Mouse (Mus musculus) heart, adult 2 months (tissue): ENCODE data around the gene D10Jhu81e. TPM values are rescaled to one million over a fixed set of nuclear protein-coding genes. Genes with fewer than 3 reads are reported as not detected.

Experiments
- DNase-seq, 2 experiments: peaks; one replicate each; pipeline ENCODE4 v3.0.0; 2021
- H3K27ac ChIP-seq: fragments of 200-600 bp; 2 replicates; pipeline ENCODE4 v1.8.1; 2022
- H3K27me3 ChIP-seq: fragments of 200-500 bp; 2 replicates; pipeline ENCODE4 v1.6.1; 2012; ENCODE audit warnings: mild to moderate bottlenecking, low read length, inconsistent platforms, mixed read lengths; ENCODE audit not compliant: control insufficient read depth, insufficient read depth
- H3K36me3 ChIP-seq: fragments of 200-500 bp; 2 replicates; pipeline ENCODE4 v1.6.1; 2012; ENCODE audit warnings: low read length, inconsistent platforms; ENCODE audit not compliant: control insufficient read depth, insufficient read depth
- H3K4me1 ChIP-seq: fragments of 200-500 bp; 2 replicates; pipeline ENCODE4 v1.6.1; 2011; ENCODE audit warnings: low read length; ENCODE audit not compliant: control insufficient read depth, insufficient read depth
- H3K4me3 ChIP-seq: fragments of 200-600 bp; 2 replicates; pipeline ENCODE4 v1.8.1; 2022
- H3K79me2 ChIP-seq: fragments of 200-500 bp; replicated peaks from 2 replicates; pipeline ENCODE4 v1.6.1; 2012; ENCODE audit warnings: mild to moderate bottlenecking, inconsistent platforms, low read length, moderate library complexity, mixed read lengths; ENCODE audit not compliant: control insufficient read depth, insufficient read depth
- H3K9ac ChIP-seq: fragments of 200-500 bp; 2 replicates; pipeline ENCODE4 v1.6.1; 2012; ENCODE audit warnings: low read depth, mild to moderate bottlenecking, control low read depth, inconsistent platforms, low read length, mixed read lengths
- CTCF ChIP-seq: fragments of 200-600 bp; IDR thresholded peaks from 2 replicates; pipeline ENCODE4 v1.8.1; 2022; ENCODE audit warnings: antibody characterized with exemption, mild to moderate bottlenecking, moderate library complexity
- EP300 ChIP-seq: fragments of 200-500 bp; IDR thresholded peaks from 2 replicates; pipeline ENCODE4 v1.6.1; 2011; ENCODE audit warnings: low read depth, low read length, control low read depth; ENCODE audit not compliant: insufficient read depth
- POLR2A ChIP-seq: fragments of 200-500 bp; IDR thresholded peaks from 2 replicates; pipeline ENCODE4 v1.6.1; 2011; ENCODE audit warnings: mild to moderate bottlenecking, low read depth, low read length, control low read depth; ENCODE audit not compliant: insufficient read depth
- WGBS: fragments of 180-500 bp; shearing (Covaris S2); methylation state at CpG from one replicate; pipeline ENCODE4 v1.1.7; 2018; 5-methylcytosine and 5-hydroxymethylcytosine counted together
- intact Hi-C: fragments of 180-260 bp; cut with DNase I; formaldehyde crosslinking; loops from one replicate; pipeline ENCODE4 v1.15.1; 2025
- polyA plus RNA-seq: library from polyadenylated mRNA; depleted of rRNA; stranded (reverse); fragments of >200 nt; gene quantifications from 2 replicates; pipeline ENCODE4 v1.2.3, GENCODE M21; 2012
- total RNA-seq, 2 experiments: library from RNA; stranded (reverse); gene quantifications; 2 replicates each; pipeline ENCODE4 v1.2.3; 2021

D10Jhu81e gene
- total and polyA plus RNA-seq, 3 experiments = 410 to 639 (median 552) TPM

DNA sequence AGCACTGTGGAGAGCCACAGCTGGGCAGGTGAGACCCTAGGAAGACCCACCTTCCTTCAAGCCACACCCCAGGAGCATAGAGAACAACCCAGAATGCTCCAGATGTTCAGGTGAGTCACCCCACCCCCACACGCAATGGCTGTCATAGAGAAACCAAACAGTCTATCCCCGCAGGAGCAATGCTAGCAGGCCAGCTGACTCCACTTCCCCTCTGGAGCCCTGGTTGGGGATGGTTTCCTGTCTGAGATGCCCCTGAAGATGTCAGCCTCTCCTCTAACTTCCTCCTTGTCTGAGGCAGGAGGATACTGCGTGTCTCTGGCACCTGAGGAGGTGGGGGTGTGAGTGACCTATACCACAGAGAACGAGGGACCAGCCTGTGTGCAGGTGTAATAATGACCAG lies 35.2 kb downstream of the D10Jhu81e start:
- 44% methylated on average over 4 of the region's 4 CpGs for WGBS
- Histone ChIP-seq H3K36me3 (no peaks in the 10 kb centered on the region), H3K79me2 (no peaks in the 10 kb centered on the region), H3K27ac (peak overlapping the region; percentile 34), H3K4me3 (no peak overlapping the region), H3K4me1 (peaks cover 31% of the 10 kb centered on the region), H3K9ac (no peak overlapping the region), H3K27me3 (no peaks in the 10 kb centered on the region; the same call in 1 of the 2 replicates)
- intact Hi-C loops = no loop called here
- no peak for TF ChIP-seq POLR2A
- DNase-seq = no peak

DNA sequence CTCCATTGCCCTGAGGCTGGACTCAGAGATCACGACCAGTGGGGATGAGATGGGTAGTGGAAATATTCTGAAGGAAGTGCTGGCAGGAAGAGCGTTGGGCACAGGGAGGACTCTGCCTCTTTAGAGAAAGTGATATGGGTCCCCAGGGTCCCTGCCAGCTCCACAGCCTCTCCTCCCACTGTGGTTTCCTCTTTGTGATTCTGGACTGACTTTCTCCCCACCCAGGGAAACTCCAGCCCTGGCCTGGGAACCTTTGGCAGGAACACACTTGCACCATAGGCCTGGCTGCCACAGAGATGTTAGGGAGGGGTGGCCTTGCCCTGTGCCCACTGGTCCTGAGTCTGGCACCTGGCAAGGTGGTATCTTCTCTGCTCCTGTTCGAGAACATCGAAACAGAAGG lies 39.6 kb downstream of the D10Jhu81e start:
- WGBS = 60% methylated on average over 4 of the region's 4 CpGs
- Histone ChIP-seq H3K27me3 (no peaks in the 10 kb centered on the region; the same call in 1 of the 2 replicates), H3K27ac (peak overlapping the region; percentile 51), H3K4me3 (no peak overlapping the region), H3K36me3 (no peaks in the 10 kb centered on the region), H3K79me2 (no peaks in the 10 kb centered on the region), H3K4me1 (peaks cover 28% of the 10 kb centered on the region), H3K9ac (no peak overlapping the region)
- TF ChIP-seq EP300 (no peak), POLR2A (no peak), CTCF (no peak)
- peak; percentile 42 to 44 for DNase-seq
- intact Hi-C loops = no loop called here

DNA sequence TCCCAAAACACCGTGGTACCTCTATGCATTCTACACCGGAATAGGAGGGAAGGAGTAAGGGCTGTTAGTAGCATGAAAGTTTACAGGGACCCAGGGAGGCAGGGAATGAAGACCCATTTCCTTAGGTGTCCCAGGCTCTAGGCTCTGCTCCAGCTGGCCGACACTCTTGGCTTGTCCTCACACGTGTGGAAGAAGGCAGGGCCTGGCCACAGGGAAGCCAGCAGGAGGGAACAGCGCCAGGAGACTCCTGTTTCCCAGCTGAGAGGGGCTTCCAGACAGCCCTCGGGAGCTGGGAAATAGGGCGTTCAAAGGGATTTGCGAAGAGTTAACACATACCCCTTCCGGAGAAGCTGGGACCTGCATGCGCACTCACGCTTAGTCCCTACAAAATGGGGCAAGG lies 40.2 kb downstream of the D10Jhu81e start:
- peak; percentile 61 to 64 for DNase-seq
- Histone ChIP-seq H3K36me3 (no peaks in the 10 kb centered on the region), H3K27me3 (no peaks in the 10 kb centered on the region; the same call in 1 of the 2 replicates), H3K4me3 (no peak overlapping the region), H3K4me1 (peaks cover 23% of the 10 kb centered on the region), H3K27ac (peak overlapping the region; percentile 51), H3K79me2 (no peaks in the 10 kb centered on the region), H3K9ac (no peak overlapping the region)
- WGBS = 30% methylated on average over 11 of the region's 11 CpGs
- TF ChIP-seq CTCF = no peak
- intact Hi-C loops = no loop called here

DNA sequence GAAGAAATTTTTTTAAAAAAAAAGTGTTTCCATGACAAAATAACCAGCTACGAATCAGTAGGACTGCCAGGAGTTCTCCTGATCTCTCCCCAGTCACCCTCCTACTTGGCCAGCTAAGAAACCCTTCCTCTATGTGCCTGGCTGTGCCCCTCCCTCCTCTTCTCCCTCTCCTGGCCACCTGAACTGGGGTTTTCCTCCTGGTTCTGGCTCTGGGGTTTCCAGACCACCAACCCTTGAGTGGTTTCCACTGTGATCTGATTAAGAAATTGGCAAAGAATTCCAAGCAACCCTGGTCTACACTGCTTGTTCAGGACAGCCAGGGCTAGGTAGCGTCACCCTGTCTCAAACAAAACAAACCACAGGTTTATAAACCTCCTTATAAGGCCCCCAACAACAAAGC lies 40.9 kb downstream of the D10Jhu81e start:
- Histone ChIP-seq H3K4me3 (no peak overlapping the region), H3K9ac (no peak overlapping the region), H3K36me3 (no peaks in the 10 kb centered on the region), H3K79me2 (no peaks in the 10 kb centered on the region), H3K27me3 (no peaks in the 10 kb centered on the region; the same call in 1 of the 2 replicates), H3K4me1 (peaks cover 18% of the 10 kb centered on the region), H3K27ac (no peak overlapping the region; the same call in 1 of the 2 replicates)
- intact Hi-C loops = no loop called here
- DNase-seq = no peak
- TF ChIP-seq EP300 (no peak), POLR2A (no peak), CTCF (no peak)
- 83% methylated on average over 2 of the region's 2 CpGs for WGBS

DNA sequence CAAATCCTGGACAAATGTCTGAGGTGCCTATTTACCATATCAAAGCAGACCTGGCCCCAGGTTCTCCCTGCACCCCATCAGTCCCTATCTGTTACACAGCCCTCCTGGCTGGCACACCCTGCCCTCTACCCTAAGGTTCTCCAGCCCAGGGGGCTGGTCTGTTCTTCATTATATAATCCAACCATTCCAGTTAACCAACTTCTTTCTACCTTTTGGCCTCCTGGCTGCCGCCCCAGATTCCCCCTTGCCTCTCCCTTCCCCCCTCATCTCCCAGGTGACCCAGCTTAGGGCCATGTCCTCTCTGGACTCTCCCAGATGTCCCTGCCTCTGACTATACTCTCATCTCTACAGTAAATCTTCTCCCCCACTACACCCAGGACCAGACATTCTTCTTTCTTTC lies 41.7 kb downstream of the D10Jhu81e start:
- 94% methylated on average over 1 of the region's 1 CpGs for WGBS
- no peak overlapping the region for H3K9ac ChIP-seq
- intact Hi-C loops = no loop called here
- H3K4me1 ChIP-seq = peaks cover 18% of the 10 kb centered on the region
- no peak for TF ChIP-seq CTCF
- no peak for TF ChIP-seq EP300
- no peak for DNase-seq
- H3K4me3 ChIP-seq = no peak overlapping the region
- peak overlapping the region; percentile 51 for H3K27ac ChIP-seq
- no peaks in the 10 kb centered on the region; the same call in 1 of the 2 replicates for H3K27me3 ChIP-seq
- no peaks in the 10 kb centered on the region for H3K79me2 ChIP-seq
- H3K36me3 ChIP-seq = no peaks in the 10 kb centered on the region

DNA sequence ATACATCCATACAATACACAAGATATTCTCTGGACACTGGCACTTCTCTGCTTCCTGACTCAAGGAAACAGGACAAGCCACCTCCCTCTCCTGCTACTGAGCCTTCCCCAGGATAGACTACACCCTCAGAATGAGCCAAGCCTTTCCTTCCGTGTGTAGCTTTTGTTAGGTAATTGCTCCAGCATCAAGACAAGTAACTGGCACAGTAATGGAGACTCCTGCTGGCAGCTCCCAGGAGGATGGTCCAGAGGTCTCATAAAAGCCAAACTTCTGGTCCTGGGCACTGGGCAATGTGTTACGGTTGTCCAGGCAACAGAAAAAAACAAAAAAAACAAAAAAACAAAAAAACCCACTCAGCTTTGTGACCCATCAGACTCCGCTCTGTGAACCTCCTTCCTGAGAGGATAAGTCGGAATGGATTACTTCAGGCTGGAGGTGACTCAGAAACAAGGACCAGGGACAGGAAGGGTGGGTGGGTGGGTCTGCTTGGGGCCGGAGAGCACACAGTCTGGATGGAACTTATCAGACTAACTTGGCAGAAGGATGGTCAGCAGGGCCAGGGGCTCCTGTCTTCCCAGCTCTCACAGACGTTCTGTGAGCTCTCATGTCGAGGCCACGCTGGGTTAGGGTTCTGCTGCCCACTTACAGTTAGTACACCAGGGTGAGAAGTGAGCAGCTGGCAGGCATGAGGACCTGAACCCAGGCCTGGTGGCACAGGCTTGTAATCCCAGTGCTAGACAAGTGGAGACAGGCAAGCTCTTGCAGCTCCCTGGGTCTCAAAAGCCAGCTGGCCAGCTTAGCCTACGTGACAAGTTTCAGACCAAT lies 42.3 kb downstream of the D10Jhu81e start:
- no peaks in the 10 kb centered on the region for H3K27me3 ChIP-seq
- peak overlapping the region; percentile 51 for H3K27ac ChIP-seq
- H3K9ac ChIP-seq = no peak overlapping the region
- H3K36me3 ChIP-seq = no peaks in the 10 kb centered on the region
- WGBS = 47% methylated on average over 9 of the region's 9 CpGs
- intact Hi-C loops = no loop called here
- H3K4me3 ChIP-seq = no peak overlapping the region
- H3K79me2 ChIP-seq = no peaks in the 10 kb centered on the region
- peak in 1 of 2 experiments; percentile 42 for DNase-seq
- TF ChIP-seq EP300 (no peak), CTCF (no peak), POLR2A (no peak)
- peaks cover 18% of the 10 kb centered on the region for H3K4me1 ChIP-seq
